Mouse (Mus musculus): ENCODE measurements at regions not wholly inside any gene's neighbourhood (a gene's known extent, or its start where the extent isn't known, plus 50 kb on each side); places are given as distances from the start of the nearest gene placed in this dataset.

GRCm38 (mm10) chr4:94106941-94107340 lies 449.4 kb upstream of the Gm10306 start:
- TF ChIP-seq POLR2A (IDR thresholded peaks at IDR 0.05; ENCODE audit: low read depth, low read length) (no peak), CTCF (IDR thresholded peaks at IDR 0.05; ENCODE audit: borderline replicate concordance, insufficient read depth, low read length) (no peak)
